Mouse (Mus musculus): Measurements from ENCODE around the gene Sf1.

Gene Sf1

GRCm38 (mm10) chr19:6399285-6400095, 36.0 kb downstream of the Sf1 start, which contains the start of gene Rasgrp2:
Gene Rasgrp2, plus strand, starts transcription at chr19:6399340.
- peak; percentile 40 for DNase-seq (ENCODE audit: low spot score)

GRCm38 (mm10) chr19:6400096-6401086, 36.9 kb downstream of the Sf1 start:
- DNase-seq (ENCODE audit: low spot score), result no peak

- DNase-seq (ENCODE audit: low spot score), result peak; percentile 78
These were observed 37.8 kb downstream of the Sf1 start for GRCm38 (mm10) chr19:6401131-6401815.

- no peak for DNase-seq (ENCODE audit: low spot score)
These were observed 38.5 kb downstream of the Sf1 start for GRCm38 (mm10) chr19:6401951-6402350.

GRCm38 (mm10) chr19:6403869-6404268, 40.4 kb downstream of the Sf1 start:
- DNase-seq (ENCODE audit: low spot score), result no peak

GRCm38 (mm10) chr19:6405433-6405832, 41.9 kb downstream of the Sf1 start:
- DNase-seq (ENCODE audit: low spot score), result no peak

GRCm38 (mm10) chr19:6407109-6407508, 43.6 kb downstream of the Sf1 start:
- no peak for DNase-seq (ENCODE audit: low spot score)

GRCm38 (mm10) chr19:6407816-6408510, 44.5 kb downstream of the Sf1 start:
- no peak for DNase-seq (ENCODE audit: low spot score)

GRCm38 (mm10) chr19:6408749-6409148, 45.3 kb downstream of the Sf1 start:
- DNase-seq (ENCODE audit: low spot score), result no peak

GRCm38 (mm10) chr19:6409176-6409575, 45.7 kb downstream of the Sf1 start:
- DNase-seq (ENCODE audit: low spot score), result no peak

- DNase-seq (ENCODE audit: low spot score), result no peak
These were observed 46.4 kb downstream of the Sf1 start for GRCm38 (mm10) chr19:6409936-6410335.

- DNase-seq (ENCODE audit: low spot score), result no peak
These were observed 49.3 kb downstream of the Sf1 start for GRCm38 (mm10) chr19:6412798-6413197.

- DNase-seq (ENCODE audit: low spot score), result no peak
These were observed 52.0 kb downstream of the Sf1 start for GRCm38 (mm10) chr19:6415454-6415853.

- DNase-seq (ENCODE audit: low spot score), result no peak
These were observed 52.8 kb downstream of the Sf1 start for GRCm38 (mm10) chr19:6416124-6416770.

- no peak for DNase-seq (ENCODE audit: low spot score)
These were observed 53.6 kb downstream of the Sf1 start for GRCm38 (mm10) chr19:6416894-6417761.

- DNase-seq (ENCODE audit: low spot score), result peak; percentile 79
These were observed 54.9 kb downstream of the Sf1 start, which contains the start of gene Nrxn2 for GRCm38 (mm10) chr19:6418233-6418879. Gene Nrxn2, plus strand, starts transcription at chr19:6418731.

- DNase-seq (ENCODE audit: low spot score), result no peak
These were observed 55.6 kb downstream of the Sf1 start for GRCm38 (mm10) chr19:6418984-6419692.

GRCm38 (mm10) chr19:6419805-6420310, 56.4 kb downstream of the Sf1 start:
- no peak for DNase-seq (ENCODE audit: low spot score)
